Mouse (Mus musculus) cerebellum, adult 18-20 months (tissue): ENCODE results near the gene Olfr643.
"Not testable (repeated sequence)": the region's sequence is repeated elsewhere in the genome, so short reads cannot be mapped to it uniquely, and the experiment has no call there.

ENCODE experiments used
- DNase-seq, 2 experiments: peaks; one replicate each; pipeline ENCODE4 v3.0.0; 2021

Olfr643 gene

DNA sequence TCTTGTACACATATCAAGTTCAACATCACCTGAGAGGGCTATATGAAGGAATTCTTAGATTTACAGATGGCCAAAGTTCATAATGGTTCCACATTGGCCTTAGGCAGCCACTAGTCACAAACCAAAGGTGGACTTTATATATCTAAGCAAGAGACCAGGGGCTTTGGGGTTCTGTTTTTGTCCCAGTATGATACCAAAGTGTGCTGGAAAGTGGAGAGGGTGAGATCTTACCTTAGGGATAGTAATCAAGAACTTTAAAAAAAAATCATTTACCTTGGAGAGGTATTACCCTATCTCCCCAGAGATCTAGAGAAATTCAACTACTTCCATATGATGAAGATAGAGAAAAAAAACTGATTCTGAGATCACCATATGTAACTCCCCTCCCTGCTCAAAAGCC lies 120.0 kb downstream of the Olfr643 start, which contains the start of gene Olfr639:
Olfr639 (minus strand) TSS at position 101 of the 400 bp plus-strand sequence.
- no peak for DNase-seq

DNA sequence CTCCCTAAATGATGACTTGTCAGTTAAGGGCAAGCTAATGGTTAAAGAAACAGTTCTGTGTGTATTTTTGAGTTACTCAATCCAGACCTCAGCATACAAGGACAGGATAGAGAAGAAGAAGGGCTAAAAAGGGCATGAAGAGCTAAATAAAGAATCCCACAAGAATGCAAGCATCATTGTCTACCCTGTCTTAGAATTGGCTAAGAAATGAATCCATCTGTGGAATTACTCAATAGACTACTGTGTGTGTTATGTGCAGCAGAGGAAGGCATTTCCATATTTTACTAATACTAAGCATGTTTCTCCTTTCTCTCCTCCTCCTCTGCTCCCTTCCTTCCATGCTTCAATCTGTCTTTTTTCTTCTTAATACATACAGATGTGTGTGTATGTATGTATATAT lies 138.1 kb downstream of the Olfr643 start:
- no peak for DNase-seq

GRCm38 (mm10) chr7:103998446-103998845 lies 138.8 kb downstream of the Olfr643 start, which contains the start of gene Olfr638:
Olfr638 (plus strand) TSS chr7:103998746.
- no peak for DNase-seq

DNA sequence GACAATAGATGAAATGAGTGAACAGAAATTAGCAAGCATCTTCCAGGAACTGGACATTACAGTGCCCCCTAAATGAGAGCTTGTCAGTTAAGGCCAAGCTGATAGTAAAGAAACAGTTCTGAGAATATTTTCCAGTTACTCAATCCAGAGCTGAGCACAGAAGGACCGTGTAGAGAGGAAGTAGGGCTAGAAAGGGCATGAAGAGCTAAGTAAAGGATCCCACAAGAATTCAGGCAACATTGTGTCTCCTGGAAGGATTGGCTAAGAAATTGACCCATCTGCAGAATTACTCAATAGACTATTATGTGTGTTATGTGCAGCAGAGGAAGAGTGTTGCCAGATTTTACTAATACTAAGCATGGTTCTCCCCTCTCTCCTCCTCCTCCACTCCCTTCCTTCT lies 165.4 kb downstream of the Olfr643 start:
- DNase-seq, result no peak

DNA sequence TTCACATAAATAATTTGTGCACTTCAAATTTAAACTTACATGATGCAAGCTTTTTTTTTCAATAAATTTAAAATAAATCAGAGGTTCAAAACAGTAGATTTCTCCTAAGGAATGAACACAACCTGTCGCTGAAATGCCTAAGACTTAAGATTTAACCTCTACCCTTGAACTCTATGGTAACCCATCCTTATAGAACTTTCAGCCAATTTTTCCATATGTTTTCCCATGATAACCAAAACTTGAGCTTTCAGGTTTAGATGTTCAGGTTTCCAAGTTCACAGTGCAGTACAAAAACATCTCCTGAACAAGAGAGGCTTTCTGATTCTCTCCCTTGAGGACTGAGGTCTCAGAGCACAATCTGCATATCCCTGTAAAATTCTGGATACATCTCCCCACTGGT lies 166.4 kb downstream of the Olfr643 start, which contains the start of gene Olfr635:
Olfr635 (plus strand) TSS at position 301 of the 400 bp plus-strand sequence.
- DNase-seq, result no peak

- not testable (repeated sequence) for DNase-seq
Measured at GRCm38 (mm10) chr7:103966873-103967272, 170.3 kb downstream of the Olfr643 start.
